Mouse (Mus musculus): Measurements from ENCODE around the gene Zfp944. TPM values are rescaled to one million over a fixed set of nuclear protein-coding genes. Genes with fewer than 3 reads are reported as not detected.
A peak's percentile ranks its signal among the peaks of the same experiment; 100 is the strongest.
"Not testable (repeated sequence)": the region's sequence is repeated elsewhere in the genome, so short reads cannot be mapped to it uniquely, and the experiment has no call there.

The Zfp944 gene
- polyA plus RNA-seq, 1 experiment from 2014 or later: 9.6 TPM

GRCm38 (mm10) chr17:22314219-22314618, 47.0 kb downstream of the Zfp944 start:
- H3K9me3 ChIP-seq (ENCODE audit: control insufficient read depth, low read length); H3K4me1 ChIP-seq (ENCODE audit: control insufficient read depth in 2 of 2, insufficient read depth in 2 of 2, low read length in 2 of 2); H3K36me3 ChIP-seq (ENCODE audit: control insufficient read depth, insufficient read depth, low read length); H3K27me3 ChIP-seq (ENCODE audit: control insufficient read depth, insufficient read depth, low read length): not testable (repeated sequence)
- 0% methylated on average over 3 of the region's 3 CpGs for WGBS
- peak overlapping the region; percentile 77 for H3K9ac ChIP-seq (ENCODE audit: low read length)
- H3K27ac ChIP-seq (replicated peaks in 1 of 2; ENCODE audit: control insufficient read depth in 1 of 2, insufficient read depth in 1 of 2, low read depth in 2 of 2, low read length in 2 of 2): peak overlapping the region in 1 of 2 experiments; percentile 76; a peak in 2 of 4 replicates
- H3K4me2 ChIP-seq (ENCODE audit: low read length): peak overlapping the region; percentile 59
- peak overlapping the region; percentile 64 to 84 for H3K4me3 ChIP-seq (ENCODE audit: control insufficient read depth in 1 of 2, insufficient read depth in 1 of 2, low read depth in 1 of 2, low read length in 2 of 2)
- peak; percentile 80 for ATAC-seq (ENCODE audit: insufficient number of reproducible peaks, insufficient read depth, low FRiP score, low read depth)

Other genes with a start within 250 kb of the Zfp944 start
- 2.7 and 3.1 TPM in 2 replicates for gene Zfp947, start 195.2 kb downstream of the Zfp944 start, polyA plus RNA-seq (2014; fragmentation: Nextera tagmentation; extraction: Ambion mirVana)
- 2.0 and 2.4 TPM in 2 replicates for gene Zfp994, start 135.8 kb downstream of the Zfp944 start, polyA plus RNA-seq (2014; fragmentation: Nextera tagmentation; extraction: Ambion mirVana)
- gene CT030661.1, start 46.6 kb downstream of the Zfp944 start, polyA plus RNA-seq (2014; fragmentation: Nextera tagmentation; extraction: Ambion mirVana): 8.0 and 8.6 TPM in 2 replicates
- 7.2 and 8.4 TPM in 2 replicates for gene Zfp758, start 53 bp upstream of the Zfp944 start, polyA plus RNA-seq (2014; fragmentation: Nextera tagmentation; extraction: Ambion mirVana)
- gene Zfp946, start 62.8 kb upstream of the Zfp944 start, polyA plus RNA-seq (2014; fragmentation: Nextera tagmentation; extraction: Ambion mirVana): 8.3 and 8.8 TPM in 2 replicates
- gene Vmn2r111, start 212.1 kb upstream of the Zfp944 start, polyA plus RNA-seq (2014; fragmentation: Nextera tagmentation; extraction: Ambion mirVana): not detected in 2 replicates
- gene Vmn2r112, start 239.6 kb upstream of the Zfp944 start, polyA plus RNA-seq (2014; fragmentation: Nextera tagmentation; extraction: Ambion mirVana): not detected in 2 replicates